ENCODE assay signal across 19 mouse cellular contexts in the genomic region with DNA sequence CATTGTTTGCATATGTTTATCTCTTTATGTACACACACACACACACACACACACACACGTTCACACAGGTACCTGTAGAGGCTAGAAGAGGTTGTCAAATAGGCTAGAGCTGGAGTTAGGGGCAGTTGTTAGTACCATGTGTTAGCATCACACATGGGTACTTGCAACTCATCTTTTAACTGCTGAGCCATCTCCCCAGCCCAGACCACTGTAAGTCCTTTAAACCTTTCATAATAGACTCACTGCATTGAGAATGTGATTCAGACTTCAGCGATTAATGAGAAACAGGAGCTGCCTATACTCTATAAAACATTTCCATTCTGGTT.
"Had no signal": no experiment of that assay in that cellular context is flagged by ENCODE, and none has a peak within 500 bp of the region (broad histone marks: within the 10 kb centered on the region; RNA-seq: fewer than 3 reads in every experiment).

No protein-coding gene starts in this region.

- H3K4me1 ChIP-seq: limb, embryonic 13.5 days; liver, embryonic 12.5 days; liver, embryonic 15.5 days; lung, embryonic 15.5 days; megakaryocyte, embryonic 14.5 days; midbrain, embryonic 15.5 days had no signal

- ATAC-seq: liver, embryonic 12.5 days; midbrain, embryonic 15.5 days had no signal

- H3K9me3 ChIP-seq: limb, embryonic 10.5 days; limb, embryonic 13.5 days; liver, embryonic 12.5 days; liver, embryonic 15.5 days; lung, embryonic 15.5 days; midbrain, embryonic 12.5 days; midbrain, embryonic 15.5 days had no signal

- H3K27me3 ChIP-seq: limb, embryonic 13.5 days; liver, embryonic 12.5 days; liver, embryonic 15.5 days; lung, embryonic 15.5 days; megakaryocyte, embryonic 14.5 days; midbrain, embryonic 12.5 days; midbrain, embryonic 15.5 days had no signal

- H3K4me2 ChIP-seq: limb, embryonic 13.5 days; liver, embryonic 12.5 days; liver, embryonic 15.5 days; lung, embryonic 15.5 days; midbrain, embryonic 12.5 days; midbrain, embryonic 15.5 days had no signal

- H3K4me3 ChIP-seq: layer of hippocampus, adult 2 months; limb, embryonic 10.5 days; limb, embryonic 13.5 days; liver, embryonic 12.5 days; liver, embryonic 15.5 days; lung, embryonic 15.5 days; megakaryocyte, embryonic 14.5 days; midbrain, embryonic 12.5 days; midbrain, embryonic 15.5 days had no signal

- H3K9ac ChIP-seq: limb, embryonic 13.5 days; liver, embryonic 12.5 days; liver, embryonic 15.5 days; lung, embryonic 15.5 days; midbrain, embryonic 12.5 days; midbrain, embryonic 15.5 days had no signal

- H3K27ac ChIP-seq: kidney, postnatal 0 days; layer of hippocampus, adult 2 months; limb, embryonic 10.5 days; limb, embryonic 13.5 days; liver, embryonic 12.5 days; liver, embryonic 15.5 days; lung, embryonic 15.5 days; midbrain, embryonic 12.5 days had no signal

- DNase-seq: kidney, adult 18-20 months; kidney, postnatal 25 days; layer of hippocampus, adult 9-11 months; liver; lung, adult 18-20 months; lung, postnatal 10 days; lung, postnatal 36 days; thymus, adult 18-20 months; thymus, postnatal 36 days had no signal

- H3K36me3 ChIP-seq: liver, embryonic 15.5 days; midbrain, embryonic 12.5 days; midbrain, embryonic 15.5 days had no signal
